Mouse (Mus musculus) lung, postnatal 25 days (tissue): ENCODE results near the gene Gm49391.
"Not testable (repeated sequence)": the region's sequence is repeated elsewhere in the genome, so short reads cannot be mapped to it uniquely, and the experiment has no call there.

ENCODE experiments used
- DNase-seq: peaks from one replicate; pipeline ENCODE4 v3.0.0; 2022; ENCODE audit warnings: low spot score

Gene Gm49391

GRCm38 (mm10) chr13:60936500-60936901, at the start of gene Gm49391, which contains the start of gene Ctla2a:
Gm49391 (minus strand) TSS chr13:60936571.
Ctla2a (minus strand) TSS chr13:60936625.
- peak; percentile 90 for DNase-seq

- DNase-seq = not testable (repeated sequence)
These were observed 35.9 kb upstream of the Gm49391 start for GRCm38 (mm10) chr13:60972319-60972718.

- DNase-seq = not testable (repeated sequence)
These were observed 27.6 kb upstream of the Gm49391 start for GRCm38 (mm10) chr13:60963985-60964384.

DNA sequence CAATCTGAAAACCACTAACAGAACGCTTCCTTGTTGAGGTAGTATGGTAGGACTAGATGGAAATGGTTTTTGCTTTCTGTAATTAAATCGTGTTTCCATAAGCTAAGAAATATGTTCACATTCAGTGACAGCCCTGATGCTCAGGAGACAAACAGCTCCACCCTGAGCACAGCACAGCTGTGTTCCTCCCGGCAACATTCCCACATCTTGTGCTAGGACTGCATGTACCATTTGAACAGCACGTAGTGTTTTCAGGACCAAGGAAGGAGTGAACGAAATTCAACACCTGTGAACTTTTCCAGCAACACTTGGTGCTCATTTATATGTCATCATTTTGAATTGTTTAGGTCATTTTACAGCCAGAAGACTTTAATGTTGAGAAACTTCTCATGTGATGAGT, 25.3 kb upstream of the Gm49391 start:
- peak; percentile 46 for DNase-seq

DNA sequence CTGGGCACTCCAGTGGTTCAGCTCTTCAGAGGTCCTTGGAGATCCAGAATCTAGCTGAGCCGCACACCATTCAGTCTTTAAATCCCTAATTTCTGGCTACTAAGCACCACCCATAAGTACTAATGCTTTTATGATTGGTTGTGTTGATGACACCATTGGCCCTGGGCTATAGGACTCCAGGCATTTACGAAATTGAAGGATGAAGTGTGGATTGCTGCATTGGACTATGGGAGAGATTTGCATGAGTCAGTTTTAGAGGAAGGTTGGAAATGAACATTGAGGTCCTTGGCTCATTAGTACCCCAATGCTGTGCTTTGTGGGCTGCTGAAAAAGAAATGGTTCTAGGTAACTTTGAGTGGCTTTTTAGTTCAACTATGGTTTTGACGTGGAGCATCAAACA, 5.5 kb upstream of the Gm49391 start, which contains the start of gene Tpbpa:
TSS of gene Tpbpa (minus strand) at position 101 of the 400 bp plus-strand sequence.
- DNase-seq = not testable (repeated sequence)

DNA sequence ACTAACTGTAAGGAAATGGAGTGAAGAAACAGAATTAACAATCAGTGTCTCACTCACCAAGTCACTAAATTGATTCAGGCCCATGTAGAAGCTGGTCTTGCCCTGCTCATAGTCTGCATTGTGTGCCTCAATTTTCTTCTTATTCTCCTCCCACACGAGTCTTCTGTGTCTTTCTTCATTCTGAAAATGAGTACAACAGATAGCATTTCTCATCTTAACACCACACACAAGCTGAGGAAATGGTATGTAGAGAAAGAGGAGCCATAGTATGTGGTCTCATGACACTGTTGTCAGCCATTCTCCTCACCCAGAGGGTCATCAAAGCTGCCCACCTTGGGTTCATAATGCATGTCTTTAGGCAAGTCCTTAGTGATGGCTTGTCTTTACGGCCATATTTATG, 881 bp downstream of the Gm49391 start, which contains the start of gene Gm49393:
TSS of gene Gm49393 (minus strand) at position 101 of the 400 bp plus-strand sequence.
- DNase-seq = not testable (repeated sequence)

DNA sequence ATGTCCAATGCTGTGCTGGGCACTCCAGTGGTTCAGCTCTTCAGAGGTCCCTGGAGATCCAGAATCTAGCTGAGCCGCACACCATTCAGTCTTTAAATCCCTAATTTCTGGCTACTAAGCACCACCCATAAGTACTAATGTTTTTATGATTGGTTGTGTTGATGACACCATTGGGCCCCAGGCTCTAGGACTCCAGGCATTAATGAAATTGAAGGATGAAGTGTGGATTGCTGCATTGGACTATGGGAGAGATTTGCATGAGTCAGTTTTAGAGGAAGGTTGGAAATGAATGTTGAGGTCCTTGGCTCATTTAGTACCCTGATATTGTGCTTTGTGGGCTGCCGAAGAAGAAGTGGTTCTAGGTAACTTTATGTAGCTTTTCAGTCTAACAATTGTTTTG, 31.6 kb downstream of the Gm49391 start, which contains the start of gene Tpbpb:
TSS of gene Tpbpb (minus strand) at position 101 of the 400 bp plus-strand sequence.
- not testable (repeated sequence) for DNase-seq

- peak; percentile 89 for DNase-seq
These were observed 39.0 kb downstream of the Gm49391 start, which contains the start of gene Ctla2b for GRCm38 (mm10) chr13:60897328-60897727. Ctla2b (minus strand) TSS chr13:60897447.

GRCm38 (mm10) chr13:60896794-60897193, 39.6 kb downstream of the Gm49391 start, which contains the start of gene Gm49392:
Gm49392 (minus strand) TSS chr13:60896894.
- not testable (repeated sequence) for DNase-seq

DNA sequence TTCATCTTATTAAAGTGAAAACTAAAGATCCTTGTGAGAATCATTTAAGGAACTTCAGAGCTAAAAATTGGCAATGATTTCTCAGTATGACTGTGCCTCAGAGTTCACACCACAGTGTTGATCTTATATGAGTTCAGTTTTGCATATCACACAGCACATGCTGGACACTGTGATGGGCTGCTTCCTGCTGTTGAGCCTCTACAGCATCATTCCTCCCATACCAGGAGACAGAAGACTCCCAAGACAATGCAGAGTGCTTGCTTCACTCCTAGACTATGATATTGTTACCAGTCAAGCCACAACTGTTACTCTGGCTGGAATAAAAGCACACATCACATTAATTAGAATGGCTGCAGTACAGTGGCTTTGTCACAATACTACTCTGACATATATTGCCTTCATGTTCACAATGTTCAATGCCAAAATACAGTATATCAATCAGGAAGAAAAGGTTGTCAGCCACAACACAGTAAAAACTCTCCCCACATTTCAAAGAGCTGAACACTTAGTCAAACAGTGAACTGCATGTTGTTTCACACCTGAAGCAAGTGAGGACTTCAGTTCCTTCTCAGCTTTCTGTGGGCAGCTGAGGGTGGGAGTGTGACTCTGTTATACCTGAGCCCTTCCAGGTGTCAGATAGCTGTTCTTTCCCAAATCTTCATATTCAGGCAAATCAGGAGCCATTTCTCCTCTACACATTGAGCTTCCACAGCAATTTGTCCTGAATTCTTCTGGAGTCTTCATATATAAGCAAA, 40.8 kb downstream of the Gm49391 start:
- DNase-seq = no peak

- DNase-seq = no peak
These were observed 44.1 kb downstream of the Gm49391 start for GRCm38 (mm10) chr13:60892301-60892700.

GRCm38 (mm10) chr13:60864281-60864680, 72.1 kb downstream of the Gm49391 start, which contains the start of gene 4930486L24Rik:
4930486L24Rik (minus strand) TSS chr13:60864475.
- DNase-seq = no peak

GRCm38 (mm10) chr13:60848241-60849120, 87.9 kb downstream of the Gm49391 start:
- DNase-seq = peak; percentile 53
